Mouse (Mus musculus): Measurements from ENCODE around the gene Bcl6b.

Gene Bcl6b

GRCm38 (mm10) chr11:70229260-70230010 lies at the start of gene Bcl6b:
Gene Bcl6b, minus strand, starts transcription at chr11:70229798.
- DNase-seq (ENCODE audit: low read depth, low spot score): no peak

- DNase-seq (ENCODE audit: low read depth, low spot score): no peak
Observed at GRCm38 (mm10) chr11:70278961-70279360, 49.4 kb upstream of the Bcl6b start.

GRCm38 (mm10) chr11:70271641-70272040 lies 42.0 kb upstream of the Bcl6b start:
- DNase-seq (ENCODE audit: low read depth, low spot score): no peak

- DNase-seq (ENCODE audit: low read depth, low spot score): no peak
Observed at GRCm38 (mm10) chr11:70266405-70266804, 36.8 kb upstream of the Bcl6b start.

- no peak for DNase-seq (ENCODE audit: low read depth, low spot score)
Observed at GRCm38 (mm10) chr11:70265819-70266218, 36.2 kb upstream of the Bcl6b start.

- DNase-seq (ENCODE audit: low read depth, low spot score): no peak
Observed at GRCm38 (mm10) chr11:70265252-70265651, 35.7 kb upstream of the Bcl6b start.

- no peak for DNase-seq (ENCODE audit: low read depth, low spot score)
Observed at GRCm38 (mm10) chr11:70259035-70259434, 29.4 kb upstream of the Bcl6b start.

GRCm38 (mm10) chr11:70254931-70255531 lies 25.4 kb upstream of the Bcl6b start, which contains the start of gene Alox12:
Gene Alox12, minus strand, starts transcription at chr11:70255353.
- peak; percentile 69 for DNase-seq (ENCODE audit: low read depth, low spot score)

GRCm38 (mm10) chr11:70254337-70254736 lies 24.7 kb upstream of the Bcl6b start:
- DNase-seq (ENCODE audit: low read depth, low spot score): no peak

- no peak for DNase-seq (ENCODE audit: low read depth, low spot score)
Observed at GRCm38 (mm10) chr11:70251853-70252252, 22.3 kb upstream of the Bcl6b start.

- no peak for DNase-seq (ENCODE audit: low read depth, low spot score)
Observed at GRCm38 (mm10) chr11:70250150-70250549, 20.6 kb upstream of the Bcl6b start.

- peak; percentile 59 for DNase-seq (ENCODE audit: low read depth, low spot score)
Observed at GRCm38 (mm10) chr11:70247136-70247845, 17.7 kb upstream of the Bcl6b start.

GRCm38 (mm10) chr11:70242591-70242990 lies 13.0 kb upstream of the Bcl6b start:
- no peak for DNase-seq (ENCODE audit: low read depth, low spot score)

GRCm38 (mm10) chr11:70239541-70240279 lies 10.1 kb upstream of the Bcl6b start, which contains the start of the genes Gm21988 and Rnasek:
Gene Gm21988, minus strand, starts transcription at chr11:70239830.
Gene Rnasek, minus strand, starts transcription at chr11:70239842.
- DNase-seq (ENCODE audit: low read depth, low spot score): peak; percentile 72

GRCm38 (mm10) chr11:70238591-70239440 lies 9.2 kb upstream of the Bcl6b start:
- no peak for DNase-seq (ENCODE audit: low read depth, low spot score)

GRCm38 (mm10) chr11:70237457-70238167 lies 8.0 kb upstream of the Bcl6b start, which contains the start of gene 0610010K14Rik:
Gene 0610010K14Rik, minus strand, starts transcription at chr11:70237914.
- peak; percentile 95 for DNase-seq (ENCODE audit: low read depth, low spot score)

GRCm38 (mm10) chr11:70236717-70237116 lies 7.1 kb upstream of the Bcl6b start:
- DNase-seq (ENCODE audit: low read depth, low spot score): no peak

- no peak for DNase-seq (ENCODE audit: low read depth, low spot score)
Observed at GRCm38 (mm10) chr11:70235254-70235900, 5.8 kb upstream of the Bcl6b start.

- DNase-seq (ENCODE audit: low read depth, low spot score): no peak
Observed at GRCm38 (mm10) chr11:70234497-70234896, 4.9 kb upstream of the Bcl6b start.

Measured in WW6 (cell line).